Mouse (Mus musculus): Measurements from ENCODE around the gene Triobp.

DNA sequence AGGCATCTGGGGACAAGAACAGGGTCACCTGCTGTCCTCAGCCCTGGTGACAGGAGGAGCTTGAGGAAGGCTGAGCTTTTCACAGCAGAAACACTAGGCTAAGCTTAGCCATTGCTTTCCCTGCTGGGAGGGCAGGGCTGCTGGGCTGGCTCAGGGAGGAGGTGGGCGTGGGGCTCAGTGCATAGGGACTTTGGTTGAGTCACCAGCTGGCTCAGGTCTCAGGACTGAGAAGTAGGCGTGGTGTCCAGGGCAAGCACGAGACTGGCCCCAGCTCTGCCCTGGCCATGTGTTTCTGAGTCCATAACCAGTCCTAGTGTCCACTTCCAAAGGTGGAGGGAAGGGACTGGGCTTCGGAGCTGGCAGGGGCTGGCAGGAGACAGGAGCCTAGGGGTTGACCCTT is 12.6 kb downstream of the Triobp start:
- TF ChIP-seq TAL1 (IDR thresholded peaks at IDR 0.05; ENCODE audit: low read length) (no peak), GATA1 (IDR thresholded peaks at IDR 0.05; ENCODE audit: low read length) (no peak)

All from erythroblast, embryonic 14.5 days (primary cell).